Mouse (Mus musculus) kidney, adult 8-10 months (tissue): Measurements from ENCODE around the gene Slc39a12.

ENCODE experiments used
- DNase-seq, 2 experiments: peaks; one replicate each; pipeline ENCODE4 v3.0.0; 2022

Gene Slc39a12

DNA sequence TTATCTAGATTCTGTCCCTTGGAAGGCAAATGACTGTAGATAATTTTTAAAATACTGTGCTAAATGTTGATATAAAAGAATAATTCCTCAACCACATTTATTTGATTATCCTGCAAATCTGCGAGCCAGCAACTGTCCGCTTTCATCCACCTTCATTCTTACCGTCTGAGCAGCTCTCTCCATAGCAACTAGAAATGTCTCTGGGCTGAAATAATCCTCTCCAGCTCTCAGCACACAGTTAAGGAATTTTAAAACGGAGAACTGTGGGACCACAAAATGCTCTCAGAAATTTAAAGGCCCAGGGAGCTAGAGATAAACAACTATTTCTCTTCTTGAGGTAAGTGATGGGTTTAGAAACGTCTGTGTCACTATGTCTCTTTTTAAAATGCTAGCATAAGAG lies at the start of gene Slc39a12:
Gene Slc39a12, plus strand, starts transcription at position 155 of the 400 bp plus-strand sequence.
- no peak for DNase-seq

DNA sequence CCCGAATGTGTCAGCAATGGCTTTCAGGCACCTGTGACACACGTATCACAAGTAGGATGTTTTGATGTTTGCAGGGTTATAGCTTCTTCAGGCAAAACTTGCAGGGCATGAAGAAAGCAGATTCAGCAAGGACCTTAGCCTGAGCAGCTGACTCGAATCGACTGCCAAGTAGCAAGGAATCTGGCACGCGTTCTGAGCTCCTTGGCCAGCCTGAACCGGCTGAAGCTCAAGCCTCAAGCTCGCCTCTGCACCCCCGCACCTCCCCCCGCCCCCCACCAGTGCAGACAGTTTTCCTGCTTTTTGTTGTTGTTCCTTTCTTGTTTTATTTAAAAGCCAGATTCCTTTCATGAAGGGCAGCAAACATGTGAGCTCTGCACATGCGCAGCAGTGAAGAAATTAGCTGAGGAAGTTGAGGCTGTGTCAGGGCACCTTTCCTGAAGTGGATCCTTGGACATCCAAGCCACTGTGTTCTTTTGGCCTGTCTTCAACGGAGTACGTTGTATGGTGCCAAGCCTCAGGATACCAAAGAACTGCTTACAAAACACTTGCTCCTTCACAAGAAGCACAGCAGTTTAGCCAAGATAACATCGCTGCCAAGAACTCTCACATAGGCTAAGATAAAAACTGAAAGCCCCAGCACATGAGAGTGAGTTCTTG lies 46.3 kb upstream of the Slc39a12 start:
- peak; percentile 93 for DNase-seq

DNA sequence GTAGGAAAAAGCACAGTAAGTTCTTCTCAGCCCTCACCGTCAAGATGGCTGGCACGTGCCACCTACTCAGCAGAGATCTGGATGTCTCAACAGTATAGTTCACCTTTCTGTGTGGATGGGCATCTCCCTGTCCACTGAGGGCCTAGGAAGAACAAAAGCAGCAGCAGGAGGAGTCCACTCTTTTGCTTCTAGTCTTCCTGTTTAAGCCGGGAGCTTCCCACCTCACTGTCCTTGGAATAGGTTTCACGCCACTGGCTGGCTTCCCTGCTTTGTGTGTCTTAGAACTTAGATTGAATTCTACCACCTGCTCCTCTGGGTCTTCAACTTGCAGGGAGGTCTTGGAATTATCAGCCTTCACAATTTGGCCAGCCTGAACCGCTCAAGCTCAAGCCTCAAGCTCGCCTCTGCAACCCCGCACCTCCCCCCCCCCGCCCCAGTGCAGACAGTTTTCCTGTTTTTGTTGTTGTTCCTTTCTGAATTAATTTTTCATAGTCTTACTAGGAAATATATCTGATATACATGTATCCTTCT lies 45.7 kb upstream of the Slc39a12 start:
- DNase-seq = no peak

DNA sequence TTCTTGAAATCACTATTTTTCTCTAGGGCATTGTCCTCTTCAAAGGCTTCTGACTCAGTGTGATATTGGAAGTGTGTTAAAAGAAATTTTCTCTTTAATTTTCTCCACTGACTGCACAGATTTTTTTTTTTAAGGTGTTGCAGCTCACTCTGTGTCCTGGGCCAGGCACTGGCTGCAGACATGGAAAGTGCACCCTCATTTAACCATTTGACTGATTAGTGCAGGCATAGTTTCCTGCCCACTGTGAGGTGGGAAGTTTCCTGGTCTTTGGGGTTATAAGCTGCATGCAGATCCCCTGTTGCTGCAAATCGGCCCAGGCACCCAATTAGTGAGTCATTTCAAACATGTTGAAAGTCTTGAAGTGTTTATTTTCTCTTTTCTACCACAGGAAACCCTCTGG lies 740 bp downstream of the Slc39a12 start:
- no peak for DNase-seq

DNA sequence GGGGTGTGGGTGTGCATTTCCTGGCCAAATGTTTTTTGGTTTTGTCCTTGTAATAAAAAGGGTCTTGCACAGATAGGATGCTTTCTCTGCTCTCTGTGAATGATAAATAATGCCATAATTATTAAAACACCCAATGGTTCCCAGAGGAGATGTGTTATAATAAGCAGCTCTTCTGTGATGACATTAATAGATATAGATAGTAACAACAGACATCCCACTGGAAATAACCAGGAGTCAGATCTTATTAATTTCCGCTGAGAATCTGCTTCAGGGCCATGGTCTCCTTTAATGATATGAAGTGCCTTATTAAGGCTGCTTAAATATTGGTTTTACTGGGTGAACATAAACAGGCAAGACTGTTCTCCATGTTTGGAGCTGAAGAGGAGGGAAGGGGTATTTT lies 2.8 kb downstream of the Slc39a12 start:
- no peak for DNase-seq

DNA sequence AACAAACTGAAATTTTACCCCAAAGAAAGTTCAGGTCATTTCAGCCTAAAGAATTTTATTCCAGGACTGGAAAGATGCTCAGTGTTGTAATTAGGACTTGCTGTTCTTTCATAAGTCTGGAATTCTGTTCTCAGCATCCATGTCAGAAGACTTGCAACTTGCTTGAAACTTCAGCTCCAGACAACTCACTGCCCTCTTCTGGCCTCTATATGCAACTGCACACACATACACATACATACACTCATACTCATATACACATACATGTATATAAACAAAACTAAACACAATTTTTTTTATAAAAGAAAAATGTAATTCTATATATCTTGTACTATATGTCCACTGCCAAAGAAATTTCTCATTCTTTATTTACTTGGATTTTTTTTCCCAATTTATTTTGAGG lies 14.9 kb downstream of the Slc39a12 start:
- no peak for DNase-seq

DNA sequence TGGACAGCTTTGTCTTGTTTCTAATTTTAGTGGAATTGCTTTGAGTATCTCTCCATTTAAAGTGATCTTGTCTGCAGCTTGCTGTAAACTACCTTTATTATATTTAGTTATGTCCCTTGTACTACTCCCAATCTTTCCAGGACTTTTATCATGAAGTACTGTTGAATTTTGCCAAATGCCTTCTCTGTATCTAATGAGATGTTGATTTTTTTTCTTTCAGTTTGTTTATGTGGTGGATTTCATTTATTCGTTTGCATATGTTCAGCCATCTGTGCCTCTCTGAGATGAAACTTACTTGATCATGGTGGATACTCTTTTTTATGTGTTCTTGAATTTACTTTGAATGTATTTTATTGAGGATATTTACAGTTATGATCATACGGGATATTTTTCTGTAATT lies 40.9 kb downstream of the Slc39a12 start:
- no peak for DNase-seq

DNA sequence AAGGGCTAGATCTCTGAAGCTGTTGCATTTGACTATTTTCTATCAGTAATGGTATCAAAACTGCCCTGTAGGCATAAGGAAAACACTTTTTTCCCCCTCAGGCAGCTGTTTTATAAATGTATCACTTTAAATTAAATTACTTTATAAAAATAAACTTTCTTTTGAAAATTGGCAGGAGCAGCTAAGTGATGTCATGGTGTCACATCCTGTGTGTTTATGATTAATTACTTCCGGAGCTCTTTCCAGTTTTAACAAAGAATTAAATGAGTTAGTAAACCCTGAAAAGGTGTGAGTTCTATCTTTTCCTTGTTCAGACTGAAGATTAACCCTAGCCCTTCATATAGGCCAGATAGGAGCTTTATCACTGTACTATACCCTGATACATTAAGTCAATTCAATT lies 59.2 kb downstream of the Slc39a12 start:
- DNase-seq = no peak

DNA sequence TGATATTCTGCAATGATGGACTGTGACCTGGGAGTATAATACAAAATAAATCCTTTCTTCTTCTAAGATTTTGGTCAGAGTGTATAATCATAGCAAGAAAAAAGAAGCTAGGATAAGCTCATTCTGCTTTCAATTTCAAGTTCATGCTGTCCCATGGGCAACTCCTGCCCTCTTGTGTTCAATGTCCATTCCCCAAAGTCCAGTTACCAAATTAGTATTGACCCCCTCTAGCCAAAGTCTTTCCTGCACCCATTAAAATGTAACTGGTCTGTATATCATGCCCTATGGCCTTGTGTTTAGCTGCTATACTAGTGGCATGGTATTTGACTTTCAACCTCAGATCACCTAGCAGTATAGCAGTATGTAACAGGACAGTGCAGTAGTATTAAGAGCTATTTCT lies 62.8 kb downstream of the Slc39a12 start:
- DNase-seq = peak; percentile 4

DNA sequence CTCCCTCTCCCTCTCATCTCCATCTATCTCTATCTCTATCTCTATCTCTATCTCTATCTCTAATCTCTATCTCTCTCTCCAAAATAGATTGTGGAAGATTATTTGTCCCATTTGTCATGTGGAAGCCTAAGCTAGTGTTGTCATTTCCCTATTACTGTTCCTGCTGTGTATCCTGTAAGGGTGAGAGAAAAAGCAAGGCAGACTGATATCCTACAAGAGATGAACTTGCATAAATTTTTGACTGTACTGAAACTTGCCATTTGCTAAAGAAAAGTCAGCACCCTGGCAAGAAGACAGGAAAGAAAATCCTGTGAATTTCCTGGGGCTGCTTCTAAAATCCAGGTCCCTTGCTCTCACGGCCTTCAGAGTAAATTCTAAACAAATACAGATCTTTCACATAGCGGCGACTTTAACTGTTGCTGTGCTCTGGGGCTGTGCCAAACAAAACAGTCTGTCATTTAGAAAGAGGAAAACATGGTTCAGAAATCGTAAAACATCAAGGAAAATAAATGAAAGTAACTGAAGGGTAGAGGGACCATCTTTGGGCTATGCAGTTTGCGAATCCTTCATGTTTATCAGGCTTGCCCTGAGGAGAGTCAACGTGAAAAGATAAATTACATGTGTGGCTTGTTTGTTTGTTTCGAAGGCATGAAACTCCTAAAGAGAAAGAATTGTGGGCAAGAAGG lies 67.0 kb downstream of the Slc39a12 start:
- no peak for DNase-seq

DNA sequence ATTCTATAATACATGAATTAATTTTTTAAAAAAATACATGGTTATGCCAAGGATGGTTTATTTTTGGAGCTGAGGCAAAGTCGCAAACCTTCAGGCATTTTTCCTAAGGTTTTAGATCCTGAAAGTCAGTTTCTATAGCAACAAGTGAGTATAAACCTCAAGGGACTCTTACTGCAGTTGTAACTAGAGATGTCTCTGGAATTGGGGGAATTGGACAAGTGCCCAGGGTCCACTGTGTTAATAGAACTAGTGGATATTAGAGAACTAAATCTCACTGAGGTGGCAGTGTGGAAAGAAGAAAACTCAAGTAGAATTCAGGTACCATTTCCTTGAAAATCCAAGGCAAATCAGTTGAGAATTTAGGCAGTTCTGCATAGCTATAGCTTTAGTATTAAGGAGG lies 76.3 kb downstream of the Slc39a12 start:
- no peak for DNase-seq

DNA sequence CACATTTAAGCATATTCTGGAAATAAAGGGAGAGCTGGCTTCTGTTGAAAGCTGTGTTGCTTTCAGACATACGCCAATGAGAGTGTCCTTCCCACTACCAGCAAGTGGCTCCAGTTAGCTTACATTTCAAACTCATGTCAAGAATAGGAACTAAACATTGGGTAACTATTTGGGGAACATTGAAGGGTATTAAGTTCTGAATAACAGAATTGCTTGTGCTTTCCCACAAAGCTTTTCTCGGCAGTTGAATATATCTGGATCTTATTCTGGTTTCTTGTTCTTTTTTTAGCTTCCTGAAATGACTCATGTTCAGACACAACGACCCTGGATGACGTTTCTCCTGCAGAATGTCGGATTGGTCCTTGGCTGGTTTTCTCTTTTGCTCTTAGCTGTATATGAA lies 106.0 kb downstream of the Slc39a12 start:
- no peak for DNase-seq

DNA sequence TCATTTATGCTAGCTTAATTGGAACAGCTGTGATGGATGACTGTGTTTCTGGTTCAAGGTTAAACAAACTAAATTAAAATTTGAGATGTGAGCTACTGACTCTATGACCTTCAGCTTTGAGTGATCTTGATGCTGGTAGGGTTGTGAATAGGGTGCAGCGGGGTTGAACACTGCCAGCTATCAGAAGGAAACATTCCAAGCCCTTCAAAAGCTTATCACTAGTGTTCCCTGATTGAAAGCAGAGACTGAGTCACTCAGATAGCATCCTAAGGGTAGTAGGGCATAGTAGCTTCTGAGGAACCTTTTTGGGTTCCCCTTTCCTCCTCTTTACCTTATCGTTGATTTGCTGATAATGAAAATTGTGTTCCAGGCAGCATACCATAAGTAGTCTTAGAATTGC lies 108.0 kb downstream of the Slc39a12 start:
- no peak for DNase-seq

DNA sequence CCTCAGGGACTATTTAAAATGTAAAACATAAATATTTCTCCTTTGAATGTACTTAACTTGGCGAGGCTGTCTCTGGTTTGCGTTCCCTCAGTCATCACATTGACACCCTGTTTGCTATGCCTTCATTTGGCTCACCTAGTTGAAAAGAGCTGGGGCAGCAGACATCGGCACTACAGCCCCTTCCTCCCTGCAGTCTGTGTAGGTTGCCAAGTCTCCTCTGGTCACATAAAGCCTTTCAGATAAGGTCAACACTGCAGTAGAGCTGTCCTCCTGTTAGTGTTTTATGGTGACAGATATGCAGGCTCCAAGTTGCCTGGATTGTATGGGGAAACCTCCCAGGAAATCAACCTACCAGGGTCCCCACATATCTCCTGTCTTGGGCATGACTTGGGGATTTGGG lies 114.4 kb downstream of the Slc39a12 start:
- DNase-seq = no peak

DNA sequence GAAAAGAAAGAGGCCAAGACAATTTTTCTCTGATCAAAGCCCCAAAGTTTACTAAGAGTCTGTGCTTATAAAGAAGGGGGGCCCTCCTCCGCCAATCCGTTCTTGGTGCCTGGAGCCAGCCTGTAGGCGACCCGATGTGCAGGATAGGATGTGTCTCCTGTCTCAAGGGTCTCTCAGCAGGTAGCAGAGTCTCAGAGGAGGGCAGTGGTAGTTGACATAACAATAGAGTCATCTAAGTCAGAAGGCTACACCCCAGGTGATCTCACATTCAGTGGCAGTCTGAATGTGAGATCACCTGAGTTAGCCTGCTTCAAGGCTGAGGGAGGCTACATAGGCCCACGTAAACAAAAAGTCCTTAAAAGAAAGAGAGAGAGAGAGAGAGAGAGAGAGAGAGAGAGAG lies 130.1 kb downstream of the Slc39a12 start:
- DNase-seq = no peak

DNA sequence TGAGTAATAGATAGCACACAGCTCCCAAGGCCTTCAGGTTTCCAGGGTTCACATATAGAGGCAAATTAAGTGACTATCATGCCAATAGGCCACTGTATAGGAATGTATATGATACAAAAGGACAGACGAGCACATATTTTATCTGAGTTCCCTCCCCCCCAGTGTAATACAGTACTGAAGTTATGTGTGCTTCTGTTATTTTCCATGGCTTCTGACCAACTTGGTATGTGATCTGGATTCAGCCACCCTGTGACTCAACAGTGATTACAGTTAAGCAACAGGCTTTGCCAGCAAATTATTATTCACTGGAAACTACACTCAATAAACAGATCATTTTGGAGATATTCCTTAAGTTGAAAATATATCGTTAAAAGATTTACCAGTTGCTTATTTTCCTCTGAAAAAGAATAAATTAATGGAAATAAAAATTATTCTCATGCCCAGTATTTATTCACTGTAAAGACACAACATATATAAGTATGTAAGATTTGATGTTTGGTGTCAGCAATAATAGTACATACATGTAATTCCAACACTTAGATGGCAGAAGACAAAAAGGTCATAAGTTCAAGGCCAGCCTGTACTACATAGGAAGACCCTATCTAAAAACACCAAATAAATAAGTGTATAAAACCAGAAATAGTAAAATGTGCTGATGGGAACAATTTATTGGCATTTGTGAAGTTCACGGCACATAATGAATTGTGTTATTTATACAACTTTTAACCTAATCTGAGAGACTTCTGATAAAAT lies 146.4 kb downstream of the Slc39a12 start:
- no peak for DNase-seq

DNA sequence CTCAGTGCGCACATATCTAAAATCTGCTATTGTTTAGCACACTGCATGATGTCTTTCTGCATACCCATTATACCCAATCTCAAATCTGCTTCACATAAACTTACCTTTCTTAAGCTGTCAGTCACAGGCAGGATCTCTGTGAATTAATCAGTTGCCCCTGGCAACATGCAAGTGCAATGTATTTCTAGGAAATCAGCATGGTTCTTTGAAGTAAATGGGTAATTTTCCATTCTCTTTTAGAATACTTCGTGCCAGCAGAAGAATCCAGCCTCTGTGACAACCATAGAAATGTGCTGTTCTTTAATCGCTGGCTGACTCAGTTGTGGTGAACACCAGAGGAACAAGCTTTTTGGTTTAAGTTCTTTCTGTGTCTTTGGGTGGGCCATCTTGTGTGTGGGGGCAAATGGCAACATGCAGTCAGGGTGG lies 147.1 kb downstream of the Slc39a12 start:
- no peak for DNase-seq

DNA sequence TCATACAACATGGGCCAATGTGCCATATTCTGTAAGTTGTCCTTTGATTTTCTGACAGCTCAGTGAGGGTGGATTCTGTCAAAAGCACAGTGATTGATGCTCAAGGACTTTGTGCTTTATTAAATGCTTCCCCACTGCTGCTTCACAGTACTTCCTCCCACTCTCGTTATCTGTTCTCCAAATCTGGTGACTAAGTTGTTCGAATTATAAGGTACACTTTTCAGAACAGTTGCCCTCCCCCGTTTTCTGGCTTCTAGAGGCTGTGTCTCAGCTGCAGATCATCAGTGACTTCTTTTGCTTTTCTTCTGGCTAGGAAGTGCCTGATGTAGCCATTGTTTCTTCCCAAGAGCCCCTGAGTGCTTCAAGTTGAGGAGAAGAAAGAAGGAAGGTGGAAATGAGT lies 149.7 kb downstream of the Slc39a12 start:
- DNase-seq = no peak

DNA sequence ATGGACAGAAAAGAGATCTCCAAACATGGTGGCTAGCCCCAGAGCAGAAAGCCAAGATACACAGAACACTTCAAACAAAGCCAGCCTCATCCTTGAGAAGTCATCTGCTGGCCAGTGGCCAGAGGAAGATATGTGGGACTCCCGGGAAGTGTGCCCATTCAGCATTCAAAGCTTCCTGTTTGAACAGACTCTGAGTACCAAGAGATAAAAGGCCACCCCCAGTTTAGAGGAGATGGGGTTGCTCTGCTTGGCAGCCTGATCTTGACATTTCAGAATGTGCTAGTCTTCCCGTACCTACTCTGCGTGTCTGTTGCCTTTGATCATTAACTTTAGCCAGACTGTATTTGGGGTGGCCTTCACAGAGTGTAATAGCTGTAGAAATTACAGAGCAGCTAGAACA lies 155.2 kb downstream of the Slc39a12 start:
- DNase-seq = no peak

DNA sequence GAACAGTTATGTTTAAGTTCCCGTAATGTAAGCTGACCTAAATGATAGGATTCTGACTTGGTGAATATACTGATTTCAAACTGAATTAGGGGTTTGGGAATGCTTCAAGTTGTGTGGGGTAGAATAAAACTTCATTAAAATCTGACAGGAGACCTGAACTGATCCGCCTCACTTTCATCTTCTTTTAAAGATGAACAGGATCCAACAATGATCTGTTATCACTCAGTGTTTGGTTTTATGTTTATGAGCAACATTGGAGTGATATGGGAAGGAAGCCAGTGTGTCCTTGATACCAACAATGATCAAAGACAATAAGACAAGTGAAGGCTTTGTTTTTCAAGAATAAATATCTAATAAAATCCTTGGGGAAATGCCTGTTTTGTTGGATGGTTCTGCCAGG lies 155.7 kb downstream of the Slc39a12 start:
- DNase-seq = no peak
